Mouse (Mus musculus) cerebellum, postnatal 36 days (tissue): Measurements from ENCODE around the gene Invs.

Experiments used
- DNase-seq, 2 experiments: peaks; one replicate each; pipeline ENCODE4 v3.0.0; 2021 to 2022; ENCODE audit warnings: mixed read lengths in 2 of 2

Invs gene

GRCm38 (mm10) chr4:48472052-48472791 is 192.7 kb downstream of the Invs start:
- DNase-seq: no peak

DNA sequence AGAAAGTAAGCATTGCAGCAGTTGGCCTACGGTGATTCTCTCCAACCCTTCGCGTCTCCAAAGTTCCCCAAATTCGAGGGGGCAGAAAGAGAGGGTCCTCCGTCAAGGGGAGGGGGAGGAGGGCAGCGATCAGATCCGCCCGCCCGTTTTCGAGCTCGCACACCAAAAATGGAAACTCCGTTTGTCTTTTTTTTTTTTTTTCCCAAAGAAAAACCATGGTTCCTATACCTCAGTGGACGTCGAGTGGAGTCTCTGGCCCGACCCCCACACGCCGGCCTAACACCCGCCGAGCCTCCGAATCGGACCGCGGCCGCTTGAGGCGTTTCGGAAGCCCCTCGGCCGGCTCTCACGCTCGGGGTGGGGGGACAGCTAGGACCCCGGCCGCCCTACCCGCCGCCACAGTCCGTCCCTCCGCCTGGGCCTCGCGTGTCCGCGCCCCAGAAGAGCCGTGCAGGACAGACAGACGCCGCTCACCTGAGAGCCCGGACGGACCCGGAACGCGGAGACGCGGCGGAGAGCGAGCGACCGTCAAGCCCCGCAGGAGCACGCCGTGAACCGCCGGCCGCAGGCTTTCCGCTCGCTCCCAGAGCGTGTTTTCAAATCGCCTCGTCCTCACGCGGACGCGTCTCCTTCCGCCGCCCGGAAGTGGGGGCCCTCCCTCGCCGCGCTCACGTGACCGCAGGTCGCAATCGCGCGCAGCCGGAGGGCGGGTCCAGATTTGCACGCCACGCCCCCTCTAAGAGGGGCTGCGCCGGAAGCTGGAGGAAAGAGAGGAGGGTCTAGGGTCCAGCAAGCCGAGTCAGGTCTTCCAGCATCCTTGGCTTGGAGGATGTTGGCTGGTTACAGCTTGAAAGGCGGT is 193.5 kb downstream of the Invs start, which contains the start of gene Tex10:
Tex10 (minus strand) TSS at position 668 of the 859 bp plus-strand sequence.
- peak; percentile 77 to 84 for DNase-seq

- no peak for DNase-seq
Measured at GRCm38 (mm10) chr4:48473651-48474011, 194.1 kb downstream of the Invs start.

- no peak for DNase-seq
Measured at GRCm38 (mm10) chr4:48481287-48481686, 201.7 kb downstream of the Invs start.
